Mouse (Mus musculus) bone marrow macrophage, adult 2 months (primary cell): ENCODE measurements at regions not wholly inside any gene's neighbourhood (a gene's known extent, or its start where the extent isn't known, plus 50 kb on each side); places are given as distances from the start of the nearest gene placed in this dataset.

Experiments
- CTCF ChIP-seq: IDR thresholded peaks from 2 replicates; pipeline ENCODE4 v1.5.1; 2012; ENCODE audit warnings: low read depth, mild to moderate bottlenecking, low read length, moderate library complexity
- POLR2A ChIP-seq: IDR thresholded peaks from 2 replicates; pipeline ENCODE4 v1.6.1; 2012; ENCODE audit warnings: mild to moderate bottlenecking, low read depth, low read length, borderline replicate concordance

DNA sequence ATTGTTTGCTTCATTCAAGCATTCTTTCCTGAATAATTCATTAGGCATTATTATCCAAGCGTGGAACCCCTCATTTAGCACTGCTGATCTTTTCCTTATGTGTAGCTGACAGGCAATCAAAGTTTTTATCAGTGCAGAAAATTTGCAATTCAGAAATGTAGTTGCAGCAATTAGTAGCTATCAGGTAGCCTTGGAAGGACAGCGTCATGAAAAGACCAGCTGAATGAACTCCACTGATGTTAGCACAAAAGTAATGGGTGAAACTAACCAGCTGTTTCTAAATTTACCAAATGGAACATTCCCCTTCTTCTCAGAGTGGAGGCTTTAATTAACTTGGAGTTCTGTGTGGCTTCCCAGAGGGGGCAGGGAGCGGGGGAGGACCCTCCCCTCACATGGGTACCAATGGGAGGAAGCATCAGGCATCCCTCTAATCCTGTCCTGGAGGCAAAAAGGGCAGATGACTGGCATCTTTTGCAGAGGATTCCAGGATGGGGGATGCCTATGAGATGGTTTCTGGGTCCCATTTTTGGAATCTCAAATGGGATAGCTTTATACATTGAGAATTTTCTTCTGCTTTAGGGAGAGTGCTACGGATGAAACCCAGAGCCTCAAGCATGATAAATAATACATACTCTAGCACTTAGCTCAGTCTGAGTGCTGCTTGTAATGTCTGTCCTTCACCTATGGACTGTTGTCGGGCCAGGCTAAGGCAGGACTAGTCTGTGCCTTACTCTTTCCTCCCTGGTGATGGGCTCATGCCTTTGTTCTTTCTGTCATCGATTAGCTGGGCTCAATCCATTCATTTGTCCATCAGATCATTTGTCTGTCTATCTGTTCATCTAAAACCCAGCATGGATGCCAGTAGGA lies 117.4 kb upstream of the Rcn1 start:
- TF ChIP-seq CTCF (no peak), POLR2A (no peak)
